Mouse (Mus musculus): Measurements from ENCODE around the gene Gm20696. TPM values are rescaled to one million over a fixed set of nuclear protein-coding genes. Genes with fewer than 3 reads are reported as not detected.

Gene Gm20696
- polyA plus RNA-seq, 1 experiment, result 1.7 TPM

- H3K27me3 ChIP-seq (ENCODE audit: control insufficient read depth, insufficient read depth, low read length), result no peaks in the 10 kb centered on the region
- no peaks in the 10 kb centered on the region for H3K4me1 ChIP-seq (ENCODE audit: control insufficient read depth, insufficient read depth, insufficient read length)
- no peaks in the 10 kb centered on the region for H3K36me3 ChIP-seq (ENCODE audit: control insufficient read depth, insufficient read depth, low read length)
- 72% methylated on average over 3 of the region's 3 CpGs for WGBS
- H3K4me3 ChIP-seq (ENCODE audit: extremely low read depth, insufficient read depth, insufficient read length), result no peak overlapping the region
- TF ChIP-seq CTCF (IDR thresholded peaks at IDR 0.05; ENCODE audit: extremely low read depth, insufficient read depth, insufficient read length, insufficient replicate concordance), result no peak
- no peak for TF ChIP-seq POLR2A (IDR thresholded peaks at IDR 0.05; ENCODE audit: low read depth, low read length)
- H3K27ac ChIP-seq (ENCODE audit: insufficient read depth, low read length), result no peak overlapping the region
- DNase-seq (ENCODE audit: low read depth in 1 of 2, low spot score in 2 of 2), result no peak
Measured at GRCm38 (mm10) chr6:99564766-99565165, 101.8 kb downstream of the Gm20696 start.

- H3K27me3 ChIP-seq (ENCODE audit: control insufficient read depth, insufficient read depth, low read length), result no peaks in the 10 kb centered on the region
- H3K4me3 ChIP-seq (ENCODE audit: extremely low read depth, insufficient read depth, insufficient read length), result no peak overlapping the region
- no peak for DNase-seq (ENCODE audit: low read depth in 1 of 2, low spot score in 2 of 2)
- H3K36me3 ChIP-seq (ENCODE audit: control insufficient read depth, insufficient read depth, low read length), result no peaks in the 10 kb centered on the region
- no peak overlapping the region for H3K27ac ChIP-seq (ENCODE audit: insufficient read depth, low read length)
- 86% methylated on average over 5 of the region's 5 CpGs for WGBS
- TF ChIP-seq CTCF (IDR thresholded peaks at IDR 0.05; ENCODE audit: extremely low read depth, insufficient read depth, insufficient read length, insufficient replicate concordance) (no peak), POLR2A (IDR thresholded peaks at IDR 0.05; ENCODE audit: low read depth, low read length) (no peak)
- H3K4me1 ChIP-seq (ENCODE audit: control insufficient read depth, insufficient read depth, insufficient read length), result no peaks in the 10 kb centered on the region
Measured at GRCm38 (mm10) chr6:99556950-99557349, 109.6 kb downstream of the Gm20696 start.

DNA sequence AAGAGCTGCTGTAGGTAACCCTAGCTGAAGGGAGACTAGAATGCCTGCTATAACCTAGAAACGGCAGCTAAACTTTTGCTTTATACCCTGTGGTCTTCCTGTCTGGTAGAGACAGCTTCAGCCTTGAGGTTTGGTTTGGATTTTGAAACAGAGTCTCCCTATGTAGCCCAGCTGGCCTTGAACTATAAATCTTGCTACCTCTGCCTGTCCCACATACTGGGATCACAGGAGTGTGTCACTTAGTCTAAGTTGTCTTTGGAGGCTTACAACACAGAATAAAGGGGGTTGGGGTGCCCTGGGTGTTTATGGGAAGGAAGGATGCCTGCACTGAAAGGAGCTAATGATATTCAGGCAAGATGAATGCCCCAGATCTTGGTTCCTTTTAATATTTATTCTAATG, 113.8 kb downstream of the Gm20696 start:
- Histone ChIP-seq H3K27me3 (ENCODE audit: control insufficient read depth, insufficient read depth, low read length) (no peaks in the 10 kb centered on the region), H3K4me1 (ENCODE audit: control insufficient read depth, insufficient read depth, insufficient read length) (no peaks in the 10 kb centered on the region), H3K36me3 (ENCODE audit: control insufficient read depth, insufficient read depth, low read length) (no peaks in the 10 kb centered on the region), H3K27ac (ENCODE audit: insufficient read depth, low read length) (no peak overlapping the region), H3K4me3 (ENCODE audit: extremely low read depth, insufficient read depth, insufficient read length) (no peak overlapping the region)
- TF ChIP-seq POLR2A (IDR thresholded peaks at IDR 0.05; ENCODE audit: low read depth, low read length) (no peak), CTCF (IDR thresholded peaks at IDR 0.05; ENCODE audit: extremely low read depth, insufficient read depth, insufficient read length, insufficient replicate concordance) (no peak)
- no peak for DNase-seq (ENCODE audit: low read depth in 1 of 2, low spot score in 2 of 2)
- WGBS, result 58% methylated on average over 1 of the region's 1 CpGs

DNA sequence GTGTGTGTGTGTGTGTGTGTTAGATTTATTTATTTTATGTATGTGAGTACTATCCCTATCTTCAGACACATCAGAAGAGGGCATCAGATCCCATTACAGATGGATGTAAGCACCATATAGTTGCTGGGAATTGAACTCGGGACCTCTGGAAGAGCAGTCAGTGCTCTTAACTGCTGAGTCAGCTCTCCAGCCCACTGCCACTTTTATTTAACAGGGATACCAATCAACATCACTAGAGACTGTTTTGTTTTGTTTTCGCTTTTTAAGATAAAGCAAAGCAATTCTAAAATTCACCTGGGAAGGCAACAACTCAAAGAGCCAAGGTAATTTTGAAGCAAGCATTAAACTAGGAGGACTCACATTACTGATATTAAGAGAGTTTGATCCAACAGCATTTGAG, 120.2 kb downstream of the Gm20696 start:
- no peak overlapping the region for H3K27ac ChIP-seq (ENCODE audit: insufficient read depth, low read length)
- H3K4me3 ChIP-seq (ENCODE audit: extremely low read depth, insufficient read depth, insufficient read length), result no peak overlapping the region
- no peaks in the 10 kb centered on the region for H3K27me3 ChIP-seq (ENCODE audit: control insufficient read depth, insufficient read depth, low read length)
- no peaks in the 10 kb centered on the region for H3K36me3 ChIP-seq (ENCODE audit: control insufficient read depth, insufficient read depth, low read length)
- H3K4me1 ChIP-seq (ENCODE audit: control insufficient read depth, insufficient read depth, insufficient read length), result peaks cover 4% of the 10 kb centered on the region
- DNase-seq (ENCODE audit: low read depth in 1 of 2, low spot score in 2 of 2), result no peak
- whole genome bisulfite sequencing, result 94% methylated on average over 2 of the region's 2 CpGs
- TF ChIP-seq CTCF (IDR thresholded peaks at IDR 0.05; ENCODE audit: extremely low read depth, insufficient read depth, insufficient read length, insufficient replicate concordance) (no peak), POLR2A (IDR thresholded peaks at IDR 0.05; ENCODE audit: low read depth, low read length) (no peak)

DNA sequence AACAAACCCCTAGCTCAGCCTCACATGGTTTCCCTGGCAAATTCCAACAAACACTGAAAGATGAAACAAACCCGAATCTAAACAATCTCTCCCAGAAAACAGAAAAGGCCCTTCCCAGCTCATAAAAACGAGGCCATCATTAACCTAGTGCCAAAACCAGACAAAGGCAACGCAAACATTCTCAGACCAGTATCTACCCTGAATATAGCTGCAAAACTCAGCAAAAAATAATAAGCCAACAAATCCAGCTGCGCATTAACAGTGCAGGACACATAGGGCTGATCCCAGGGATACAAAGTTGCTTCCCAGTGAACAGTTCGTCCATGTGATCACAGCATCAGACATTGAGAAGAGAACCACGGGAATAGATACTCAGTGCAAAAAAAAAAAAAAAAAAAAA, 121.2 kb downstream of the Gm20696 start:
- no peak overlapping the region for H3K4me3 ChIP-seq (ENCODE audit: extremely low read depth, insufficient read depth, insufficient read length)
- no peak overlapping the region for H3K27ac ChIP-seq (ENCODE audit: insufficient read depth, low read length)
- peaks cover 4% of the 10 kb centered on the region for H3K4me1 ChIP-seq (ENCODE audit: control insufficient read depth, insufficient read depth, insufficient read length)
- no peaks in the 10 kb centered on the region for H3K36me3 ChIP-seq (ENCODE audit: control insufficient read depth, insufficient read depth, low read length)
- WGBS, result 86% methylated on average over 6 of the region's 6 CpGs
- no peaks in the 10 kb centered on the region for H3K27me3 ChIP-seq (ENCODE audit: control insufficient read depth, insufficient read depth, low read length)
- TF ChIP-seq CTCF (IDR thresholded peaks at IDR 0.05; ENCODE audit: extremely low read depth, insufficient read depth, insufficient read length, insufficient replicate concordance) (no peak), POLR2A (IDR thresholded peaks at IDR 0.05; ENCODE audit: low read depth, low read length) (no peak)
- no peak for DNase-seq (ENCODE audit: low read depth in 1 of 2, low spot score in 2 of 2)

- no peak overlapping the region for H3K27ac ChIP-seq (ENCODE audit: insufficient read depth, low read length)
- no peaks in the 10 kb centered on the region for H3K36me3 ChIP-seq (ENCODE audit: control insufficient read depth, insufficient read depth, low read length)
- WGBS, result 86% methylated on average over 3 of the region's 3 CpGs
- H3K4me1 ChIP-seq (ENCODE audit: control insufficient read depth, insufficient read depth, insufficient read length), result peaks cover 4% of the 10 kb centered on the region
- H3K4me3 ChIP-seq (ENCODE audit: extremely low read depth, insufficient read depth, insufficient read length), result no peak overlapping the region
- H3K27me3 ChIP-seq (ENCODE audit: control insufficient read depth, insufficient read depth, low read length), result no peaks in the 10 kb centered on the region
- DNase-seq (ENCODE audit: low read depth in 1 of 2, low spot score in 2 of 2), result no peak
- TF ChIP-seq CTCF (IDR thresholded peaks at IDR 0.05; ENCODE audit: extremely low read depth, insufficient read depth, insufficient read length, insufficient replicate concordance), result no peak
- no peak for TF ChIP-seq POLR2A (IDR thresholded peaks at IDR 0.05; ENCODE audit: low read depth, low read length)
Measured at GRCm38 (mm10) chr6:99541105-99541504, 125.5 kb downstream of the Gm20696 start.

DNA sequence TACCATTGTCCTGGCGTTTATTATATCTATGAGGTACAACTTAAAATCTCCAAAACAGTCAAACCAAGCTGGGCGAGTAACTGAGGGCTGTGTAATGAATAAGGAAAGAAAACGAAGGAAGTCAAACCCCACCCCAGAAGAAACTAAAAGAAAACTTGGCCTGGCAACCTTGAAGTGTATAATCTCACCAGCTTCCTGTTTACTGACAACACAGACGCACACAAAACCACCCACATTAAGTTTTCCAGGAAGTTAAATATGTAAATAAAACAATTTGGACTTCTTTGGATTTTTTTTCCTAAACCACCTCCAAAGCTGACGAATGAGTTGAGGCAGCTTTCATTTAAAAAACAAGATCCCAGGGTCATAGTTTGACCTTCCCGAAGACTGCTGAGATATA, 125.9 kb downstream of the Gm20696 start:
- Histone ChIP-seq H3K27me3 (ENCODE audit: control insufficient read depth, insufficient read depth, low read length) (no peaks in the 10 kb centered on the region), H3K4me3 (ENCODE audit: extremely low read depth, insufficient read depth, insufficient read length) (no peak overlapping the region), H3K36me3 (ENCODE audit: control insufficient read depth, insufficient read depth, low read length) (no peaks in the 10 kb centered on the region), H3K4me1 (ENCODE audit: control insufficient read depth, insufficient read depth, insufficient read length) (peaks cover 4% of the 10 kb centered on the region), H3K27ac (ENCODE audit: insufficient read depth, low read length) (no peak overlapping the region)
- DNase-seq (ENCODE audit: low read depth in 1 of 2, low spot score in 2 of 2), result no peak
- 76% methylated on average over 6 of the region's 6 CpGs for WGBS
- no peak for TF ChIP-seq POLR2A (IDR thresholded peaks at IDR 0.05; ENCODE audit: low read depth, low read length)
- TF ChIP-seq CTCF (IDR thresholded peaks at IDR 0.05; ENCODE audit: extremely low read depth, insufficient read depth, insufficient read length, insufficient replicate concordance), result no peak
